Mouse (Mus musculus): ENCODE measurements around the gene Map3k10. TPM values are rescaled to one million over a fixed set of nuclear protein-coding genes. Genes with fewer than 3 reads are reported as not detected.

Gene Map3k10
- polyA plus RNA-seq, 1 experiment from 2014 or later = 14.3 TPM

- no peak for ATAC-seq
- H3K4me3 ChIP-seq (replicated peaks; ENCODE audit: low read length) = no peak overlapping the region
- no peak overlapping the region for H3K9ac ChIP-seq (replicated peaks; ENCODE audit: low read depth, low read length)
- H3K27me3 ChIP-seq (replicated peaks; ENCODE audit: control insufficient read depth, insufficient read depth, low read length) = no peaks in the 10 kb centered on the region
- no peaks in the 10 kb centered on the region for H3K4me1 ChIP-seq (replicated peaks; ENCODE audit: control insufficient read depth, insufficient read depth, low read length)
- no peak overlapping the region for H3K4me2 ChIP-seq (ENCODE audit: low read length)
- H3K27ac ChIP-seq (ENCODE audit: low read length) = no peak overlapping the region
- WGBS = 74% methylated on average over 6 of the region's 6 CpGs
- H3K9me3 ChIP-seq (ENCODE audit: control insufficient read depth, low read length) = no peaks in the 10 kb centered on the region
- H3K36me3 ChIP-seq (ENCODE audit: control insufficient read depth, insufficient read depth) = peaks cover 13% of the 10 kb centered on the region
Measured at GRCm38 (mm10) chr7:27621028-27621427, 53.4 kb downstream of the Map3k10 start.

DNA sequence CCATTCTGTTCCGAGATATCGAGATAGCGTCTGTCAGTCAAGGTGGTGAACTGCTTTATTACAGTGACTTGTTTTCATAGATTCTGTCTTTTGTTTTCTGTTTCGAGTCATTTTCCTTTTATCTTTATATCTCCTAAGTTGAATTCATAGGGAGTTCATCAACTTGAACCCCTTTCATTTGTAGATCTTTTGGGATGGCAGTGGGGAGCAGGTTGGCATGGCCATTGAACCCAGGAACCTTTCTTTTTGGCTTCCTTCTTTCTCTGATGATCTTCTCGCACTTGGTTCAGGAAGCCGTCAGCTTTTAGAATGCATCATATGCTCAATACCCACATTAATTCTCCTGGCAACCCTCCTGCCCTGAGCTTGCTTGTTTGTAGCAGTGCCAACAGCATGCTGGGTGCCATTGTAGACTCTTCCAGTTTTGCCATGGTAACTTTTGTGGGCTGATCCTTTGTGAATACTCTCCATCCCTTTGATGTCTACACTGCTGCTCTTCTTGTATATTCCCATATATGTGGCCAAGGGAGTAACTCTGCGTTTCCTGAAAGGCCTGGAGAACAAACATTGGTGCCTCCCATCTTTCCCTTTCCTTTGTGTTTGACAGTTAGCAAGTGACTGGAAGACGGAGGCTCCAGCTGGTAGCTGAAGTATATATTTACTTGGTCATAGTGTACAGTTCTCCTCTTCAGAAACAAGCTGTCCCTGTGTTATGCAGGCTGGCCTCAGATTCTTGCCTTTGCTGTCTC, 60.5 kb downstream of the Map3k10 start:
- H3K27ac ChIP-seq (ENCODE audit: low read length) = peak overlapping the region; percentile 87
- H3K9me3 ChIP-seq (ENCODE audit: control insufficient read depth, low read length) = no peaks in the 10 kb centered on the region
- H3K27me3 ChIP-seq (replicated peaks; ENCODE audit: control insufficient read depth, insufficient read depth, low read length) = no peaks in the 10 kb centered on the region
- 0 out of 2 replicates have a peak overlapping the region, but pooled peaks have one; percentile 5 for H3K4me2 ChIP-seq (ENCODE audit: low read length)
- peak; percentile 82 for ATAC-seq
- H3K36me3 ChIP-seq (ENCODE audit: control insufficient read depth, insufficient read depth) = peaks cover 8% of the 10 kb centered on the region
- 12% methylated on average over 8 of the region's 8 CpGs for WGBS
- H3K4me1 ChIP-seq (replicated peaks; ENCODE audit: control insufficient read depth, insufficient read depth, low read length) = peaks cover 23% of the 10 kb centered on the region
- H3K9ac ChIP-seq (replicated peaks; ENCODE audit: low read depth, low read length) = 0 out of 2 replicates have a peak overlapping the region, but pooled peaks have one; percentile 3
- no peak overlapping the region for H3K4me3 ChIP-seq (replicated peaks; ENCODE audit: low read length)

DNA sequence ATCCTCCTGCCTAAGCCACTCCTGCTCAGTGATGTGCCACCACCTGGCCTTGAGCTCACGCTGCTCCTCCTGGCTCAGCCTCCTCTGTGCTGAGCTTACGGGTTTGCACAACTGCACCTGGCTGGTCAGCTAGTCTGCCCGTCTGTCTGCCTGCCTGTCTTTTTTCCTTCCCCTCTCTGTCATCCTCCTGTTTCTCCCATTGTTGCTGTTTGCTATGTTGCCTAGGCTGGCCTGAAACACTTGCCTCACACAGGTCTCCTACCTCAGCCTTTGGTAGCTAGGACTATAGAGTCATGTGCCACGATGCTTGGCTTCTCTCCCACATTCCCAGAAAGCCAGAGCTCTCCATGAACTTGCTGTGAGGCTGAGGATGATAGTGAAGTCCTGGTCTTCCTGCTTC, 61.5 kb downstream of the Map3k10 start:
- H3K4me1 ChIP-seq (replicated peaks; ENCODE audit: control insufficient read depth, insufficient read depth, low read length) = peaks cover 23% of the 10 kb centered on the region
- peak overlapping the region; percentile 87 for H3K27ac ChIP-seq (ENCODE audit: low read length)
- no peaks in the 10 kb centered on the region for H3K27me3 ChIP-seq (replicated peaks; ENCODE audit: control insufficient read depth, insufficient read depth, low read length)
- 51% methylated on average over 4 of the region's 4 CpGs for WGBS
- ATAC-seq = no peak
- no peak overlapping the region for H3K9ac ChIP-seq (replicated peaks; ENCODE audit: low read depth, low read length)
- peaks cover 8% of the 10 kb centered on the region for H3K36me3 ChIP-seq (ENCODE audit: control insufficient read depth, insufficient read depth)
- no peaks in the 10 kb centered on the region for H3K9me3 ChIP-seq (ENCODE audit: control insufficient read depth, low read length)
- H3K4me2 ChIP-seq (ENCODE audit: low read length) = no peak overlapping the region
- H3K4me3 ChIP-seq (replicated peaks; ENCODE audit: low read length) = no peak overlapping the region

GRCm38 (mm10) chr7:27610871-27611270, 63.5 kb downstream of the Map3k10 start:
- Histone ChIP-seq H3K27me3 (replicated peaks; ENCODE audit: control insufficient read depth, insufficient read depth, low read length) (no peaks in the 10 kb centered on the region), H3K9ac (replicated peaks; ENCODE audit: low read depth, low read length) (0 out of 2 replicates have a peak overlapping the region, but pooled peaks have one; percentile 22), H3K4me1 (replicated peaks; ENCODE audit: control insufficient read depth, insufficient read depth, low read length) (peaks cover 35% of the 10 kb centered on the region), H3K9me3 (ENCODE audit: control insufficient read depth, low read length) (no peaks in the 10 kb centered on the region), H3K36me3 (ENCODE audit: control insufficient read depth, insufficient read depth) (no peaks in the 10 kb centered on the region), H3K4me3 (replicated peaks; ENCODE audit: low read length) (no peak overlapping the region), H3K4me2 (ENCODE audit: low read length) (no peak overlapping the region), H3K27ac (ENCODE audit: low read length) (peak overlapping the region; percentile 8; the same call in 1 of the 2 replicates)
- WGBS = 90% methylated on average over 5 of the region's 5 CpGs
- no peak for ATAC-seq

- WGBS = 89% methylated on average over 3 of the region's 3 CpGs
- no peak overlapping the region for H3K4me3 ChIP-seq (replicated peaks; ENCODE audit: low read length)
- H3K36me3 ChIP-seq (ENCODE audit: control insufficient read depth, insufficient read depth) = no peaks in the 10 kb centered on the region
- H3K27me3 ChIP-seq (replicated peaks; ENCODE audit: control insufficient read depth, insufficient read depth, low read length) = no peaks in the 10 kb centered on the region
- no peak for ATAC-seq
- no peak overlapping the region for H3K27ac ChIP-seq (ENCODE audit: low read length)
- H3K9ac ChIP-seq (replicated peaks; ENCODE audit: low read depth, low read length) = no peak overlapping the region
- H3K4me1 ChIP-seq (replicated peaks; ENCODE audit: control insufficient read depth, insufficient read depth, low read length) = peaks cover 40% of the 10 kb centered on the region
- H3K4me2 ChIP-seq (ENCODE audit: low read length) = no peak overlapping the region
- no peaks in the 10 kb centered on the region for H3K9me3 ChIP-seq (ENCODE audit: control insufficient read depth, low read length)
Measured at GRCm38 (mm10) chr7:27610370-27610769, 64.0 kb downstream of the Map3k10 start.

DNA sequence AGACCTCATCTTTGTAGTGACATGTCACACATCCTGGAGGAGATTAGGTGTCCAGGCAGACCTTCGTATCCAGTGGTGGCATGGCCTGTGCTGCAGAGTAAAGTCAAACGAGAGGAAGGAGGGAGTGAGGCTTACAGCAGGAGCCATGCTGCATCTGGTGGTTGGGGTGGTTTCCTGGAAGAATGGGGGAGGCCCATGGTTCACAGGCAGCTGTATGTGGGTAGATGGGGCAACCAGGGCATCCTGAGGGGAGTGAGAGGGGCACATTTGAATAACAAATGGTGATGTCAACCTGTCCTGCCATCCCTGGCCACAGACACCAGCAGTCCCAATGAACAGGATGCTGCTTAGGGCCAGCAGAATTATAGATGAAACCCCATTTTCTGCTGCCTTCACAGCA, 64.7 kb downstream of the Map3k10 start:
- Histone ChIP-seq H3K4me1 (replicated peaks; ENCODE audit: control insufficient read depth, insufficient read depth, low read length) (peaks cover 44% of the 10 kb centered on the region), H3K9me3 (ENCODE audit: control insufficient read depth, low read length) (no peaks in the 10 kb centered on the region), H3K27me3 (replicated peaks; ENCODE audit: control insufficient read depth, insufficient read depth, low read length) (no peaks in the 10 kb centered on the region), H3K4me3 (replicated peaks; ENCODE audit: low read length) (no peak overlapping the region), H3K4me2 (ENCODE audit: low read length) (no peak overlapping the region), H3K9ac (replicated peaks; ENCODE audit: low read depth, low read length) (no peak overlapping the region), H3K27ac (ENCODE audit: low read length) (no peak overlapping the region), H3K36me3 (ENCODE audit: control insufficient read depth, insufficient read depth) (no peaks in the 10 kb centered on the region)
- no peak for ATAC-seq
- 93% methylated on average over 2 of the region's 2 CpGs for WGBS

DNA sequence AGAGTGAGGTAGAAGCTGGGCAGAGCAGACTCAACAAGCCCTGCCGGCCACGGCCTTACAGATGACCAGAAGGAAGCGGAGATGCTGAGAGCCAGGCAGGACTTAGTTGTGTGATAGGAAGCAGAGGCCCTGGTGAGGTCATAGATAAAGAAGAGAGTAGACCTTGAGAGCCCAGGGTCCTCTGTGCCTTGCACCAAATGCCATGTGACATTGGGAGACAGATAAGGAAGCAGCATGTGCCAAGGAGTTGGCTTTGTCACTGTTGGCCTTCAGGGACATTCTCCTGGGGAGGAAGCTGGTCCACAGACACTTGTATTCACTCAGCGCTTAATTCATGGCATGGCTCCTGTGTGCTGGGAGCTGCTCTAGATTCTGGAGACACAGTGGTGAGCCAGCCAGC, 65.1 kb downstream of the Map3k10 start:
- Histone ChIP-seq H3K27me3 (replicated peaks; ENCODE audit: control insufficient read depth, insufficient read depth, low read length) (no peaks in the 10 kb centered on the region), H3K36me3 (ENCODE audit: control insufficient read depth, insufficient read depth) (no peaks in the 10 kb centered on the region), H3K4me2 (ENCODE audit: low read length) (no peak overlapping the region), H3K4me1 (replicated peaks; ENCODE audit: control insufficient read depth, insufficient read depth, low read length) (peaks cover 44% of the 10 kb centered on the region), H3K9me3 (ENCODE audit: control insufficient read depth, low read length) (no peaks in the 10 kb centered on the region), H3K4me3 (replicated peaks; ENCODE audit: low read length) (no peak overlapping the region), H3K27ac (ENCODE audit: low read length) (no peak overlapping the region), H3K9ac (replicated peaks; ENCODE audit: low read depth, low read length) (no peak overlapping the region)
- ATAC-seq = no peak
- 96% methylated on average over 4 of the region's 4 CpGs for WGBS

DNA sequence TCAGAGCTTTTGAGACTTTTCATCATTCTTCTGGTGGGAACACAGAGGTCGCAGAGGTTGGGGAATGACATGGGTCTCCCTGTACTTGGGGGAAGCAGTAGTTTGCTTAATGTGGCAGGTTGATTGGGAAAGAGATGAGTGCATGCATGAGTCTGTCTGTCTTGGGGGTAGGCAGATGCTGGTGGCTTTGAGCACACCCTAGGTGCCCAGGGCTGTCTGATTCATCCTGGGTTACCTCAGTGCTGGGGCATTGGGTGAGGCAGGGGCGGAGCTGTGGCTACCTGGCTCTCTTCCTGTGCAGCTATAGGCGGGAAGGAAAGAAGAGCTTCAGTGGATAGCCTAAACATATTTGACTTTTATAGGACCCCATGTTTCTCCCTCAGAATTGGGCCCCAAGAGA, 66.3 kb downstream of the Map3k10 start:
- H3K4me1 ChIP-seq (replicated peaks; ENCODE audit: control insufficient read depth, insufficient read depth, low read length) = peaks cover 39% of the 10 kb centered on the region

DNA sequence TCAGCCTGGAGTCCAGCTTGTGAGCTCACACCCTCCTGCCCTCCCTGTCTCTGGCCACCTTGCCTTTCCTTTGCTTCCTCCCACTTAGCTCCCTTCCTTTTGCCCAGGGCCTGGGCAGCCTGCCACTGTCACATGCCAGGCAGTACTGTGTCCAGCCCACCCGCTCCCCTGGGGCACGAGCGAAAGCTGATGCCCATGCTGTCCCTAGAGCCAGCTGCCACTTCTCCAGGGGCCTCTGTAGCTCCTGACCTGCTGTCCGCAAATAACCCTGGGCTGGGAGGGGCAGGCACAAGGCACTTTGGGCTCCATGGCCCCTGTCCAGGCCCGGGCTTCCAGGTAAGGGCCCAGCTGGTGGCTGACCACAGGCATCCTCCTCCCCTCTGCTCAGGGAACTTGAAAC, 66.8 kb downstream of the Map3k10 start:
- Histone ChIP-seq H3K9ac (replicated peaks; ENCODE audit: low read depth, low read length) (no peak overlapping the region), H3K27me3 (replicated peaks; ENCODE audit: control insufficient read depth, insufficient read depth, low read length) (no peaks in the 10 kb centered on the region), H3K4me2 (ENCODE audit: low read length) (no peak overlapping the region), H3K36me3 (ENCODE audit: control insufficient read depth, insufficient read depth) (no peaks in the 10 kb centered on the region), H3K9me3 (ENCODE audit: control insufficient read depth, low read length) (no peaks in the 10 kb centered on the region), H3K4me3 (replicated peaks; ENCODE audit: low read length) (no peak overlapping the region), H3K4me1 (replicated peaks; ENCODE audit: control insufficient read depth, insufficient read depth, low read length) (peaks cover 41% of the 10 kb centered on the region), H3K27ac (ENCODE audit: low read length) (no peak overlapping the region)
- WGBS = 68% methylated on average over 5 of the region's 5 CpGs
- peak; percentile 26 for ATAC-seq

More for the DNA sequence above, 66.3 kb downstream of the Map3k10 start:
- no peak overlapping the region for H3K4me3 ChIP-seq (replicated peaks; ENCODE audit: low read length)
- 89% methylated on average over 3 of the region's 3 CpGs for WGBS
- no peak for ATAC-seq
- H3K9ac ChIP-seq (replicated peaks; ENCODE audit: low read depth, low read length) = no peak overlapping the region
- H3K9me3 ChIP-seq (ENCODE audit: control insufficient read depth, low read length) = no peaks in the 10 kb centered on the region
- H3K27ac ChIP-seq (ENCODE audit: low read length) = no peak overlapping the region
- no peaks in the 10 kb centered on the region for H3K27me3 ChIP-seq (replicated peaks; ENCODE audit: control insufficient read depth, insufficient read depth, low read length)
- no peaks in the 10 kb centered on the region for H3K36me3 ChIP-seq (ENCODE audit: control insufficient read depth, insufficient read depth)
- H3K4me2 ChIP-seq (ENCODE audit: low read length) = no peak overlapping the region

All from forebrain, embryonic 16.5 days (tissue).